Mouse (Mus musculus): ENCODE data around the gene Pnkd. TPM values are rescaled to one million over a fixed set of nuclear protein-coding genes. Genes with fewer than 3 reads are reported as not detected.

The Pnkd gene
- polyA plus RNA-seq, 1 experiment from 2014 or later: 46.7 TPM

- H3K27me3 ChIP-seq (ENCODE audit: insufficient read depth, low read length): no peaks in the 10 kb centered on the region
- no peak overlapping the region for H3K4me2 ChIP-seq (ENCODE audit: low read depth, low read length)
- no peaks in the 10 kb centered on the region for H3K9me3 ChIP-seq (ENCODE audit: low read length)
- DNase-seq (no peak), ATAC-seq (no peak)
- H3K4me3 ChIP-seq (ENCODE audit: low read depth, low read length): no peak overlapping the region
- peaks cover 3% of the 10 kb centered on the region; the same call in 1 of the 2 replicates for H3K4me1 ChIP-seq (ENCODE audit: insufficient read depth)
- TF ChIP-seq CTCF (IDR thresholded peaks at IDR 0.05; ENCODE audit: low read depth) (no peak), EP300 (IDR thresholded peaks at IDR 0.05; ENCODE audit: low read depth) (no peak)
- WGBS (ENCODE audit: insufficient replicate concordance): 65% methylated on average over 5 of the region's 5 CpGs
- no peaks in the 10 kb centered on the region for H3K36me3 ChIP-seq (replicated peaks; ENCODE audit: insufficient read depth, low read length)
- no peak overlapping the region for H3K9ac ChIP-seq (replicated peaks)
- H3K27ac ChIP-seq (ENCODE audit: low read depth): no peak overlapping the region
These were observed 75.3 kb downstream of the Pnkd start for GRCm38 (mm10) chr1:74359952-74360517.

- no peak within 1 kb of the TSS for H3K4me3 ChIP-seq (ENCODE audit: low read depth, low read length)
- ATAC-seq: peak; percentile 45; the same call in 1 of the 2 replicates
- DNase-seq: peak; percentile 48
- no peak within 1 kb of the TSS for H3K9ac ChIP-seq (replicated peaks)
- H3K27me3 ChIP-seq (ENCODE audit: insufficient read depth, low read length): no peaks in the 10 kb centered on the region
- peaks cover 3% of the 10 kb centered on the region; the same call in 1 of the 2 replicates for H3K4me1 ChIP-seq (ENCODE audit: insufficient read depth)
- no peaks in the 10 kb centered on the region for H3K9me3 ChIP-seq (ENCODE audit: low read length)
- H3K27ac ChIP-seq (ENCODE audit: low read depth): no peak within 1 kb of the TSS
- no peaks in the 10 kb centered on the region for H3K36me3 ChIP-seq (replicated peaks; ENCODE audit: insufficient read depth, low read length)
- 4% methylated on average over 2 of the region's 2 CpGs for WGBS (ENCODE audit: insufficient replicate concordance)
- no peak within 1 kb of the TSS for H3K4me2 ChIP-seq (ENCODE audit: low read depth, low read length)
- TF ChIP-seq CTCF (IDR thresholded peaks at IDR 0.05; ENCODE audit: low read depth) (peak; percentile 86), EP300 (IDR thresholded peaks at IDR 0.05; ENCODE audit: low read depth) (no peak)
These were observed 77.1 kb downstream of the Pnkd start, which contains the start of gene Catip for GRCm38 (mm10) chr1:74361812-74362211. Catip (plus strand) TSS chr1:74362108.

- 66% methylated on average over 17 of the region's 17 CpGs for WGBS (ENCODE audit: insufficient replicate concordance)
- Histone ChIP-seq H3K9ac (replicated peaks) (no peak overlapping the region), H3K9me3 (ENCODE audit: low read length) (no peaks in the 10 kb centered on the region), H3K4me1 (ENCODE audit: insufficient read depth) (peaks cover 7% of the 10 kb centered on the region), H3K27ac (ENCODE audit: low read depth) (no peak overlapping the region), H3K4me3 (ENCODE audit: low read depth, low read length) (no peak overlapping the region), H3K36me3 (replicated peaks; ENCODE audit: insufficient read depth, low read length) (no peaks in the 10 kb centered on the region), H3K4me2 (ENCODE audit: low read depth, low read length) (no peak overlapping the region), H3K27me3 (ENCODE audit: insufficient read depth, low read length) (no peaks in the 10 kb centered on the region)
- TF ChIP-seq EP300 (IDR thresholded peaks at IDR 0.05; ENCODE audit: low read depth): no peak
- TF ChIP-seq CTCF (IDR thresholded peaks at IDR 0.05; ENCODE audit: low read depth): no peak
- no peak for DNase-seq
- no peak for ATAC-seq
These were observed 77.8 kb downstream of the Pnkd start for GRCm38 (mm10) chr1:74362325-74363229.

- Histone ChIP-seq H3K4me2 (ENCODE audit: low read depth, low read length) (no peak overlapping the region), H3K9me3 (ENCODE audit: low read length) (no peaks in the 10 kb centered on the region), H3K4me1 (ENCODE audit: insufficient read depth) (peaks cover 16% of the 10 kb centered on the region), H3K27ac (ENCODE audit: low read depth) (no peak overlapping the region), H3K36me3 (replicated peaks; ENCODE audit: insufficient read depth, low read length) (no peaks in the 10 kb centered on the region), H3K4me3 (ENCODE audit: low read depth, low read length) (no peak overlapping the region), H3K9ac (replicated peaks) (no peak overlapping the region), H3K27me3 (ENCODE audit: insufficient read depth, low read length) (no peaks in the 10 kb centered on the region)
- 56% methylated on average over 5 of the region's 5 CpGs for WGBS (ENCODE audit: insufficient replicate concordance)
- DNase-seq (no peak), ATAC-seq (no peak)
- TF ChIP-seq EP300 (IDR thresholded peaks at IDR 0.05; ENCODE audit: low read depth) (no peak), CTCF (IDR thresholded peaks at IDR 0.05; ENCODE audit: low read depth) (no peak)
These were observed 78.7 kb downstream of the Pnkd start for GRCm38 (mm10) chr1:74363437-74363836.

- H3K27ac ChIP-seq (ENCODE audit: low read depth): no peak overlapping the region
- WGBS (ENCODE audit: insufficient replicate concordance): 46% methylated on average over 8 of the region's 8 CpGs
- H3K27me3 ChIP-seq (ENCODE audit: insufficient read depth, low read length): no peaks in the 10 kb centered on the region
- H3K4me3 ChIP-seq (ENCODE audit: low read depth, low read length): no peak overlapping the region
- no peak overlapping the region for H3K4me2 ChIP-seq (ENCODE audit: low read depth, low read length)
- H3K4me1 ChIP-seq (ENCODE audit: insufficient read depth): peaks cover 18% of the 10 kb centered on the region
- DNase-seq (no peak), ATAC-seq (no peak)
- H3K9ac ChIP-seq (replicated peaks): no peak overlapping the region
- no peak for TF ChIP-seq EP300 (IDR thresholded peaks at IDR 0.05; ENCODE audit: low read depth)
- no peaks in the 10 kb centered on the region for H3K36me3 ChIP-seq (replicated peaks; ENCODE audit: insufficient read depth, low read length)
- H3K9me3 ChIP-seq (ENCODE audit: low read length): no peaks in the 10 kb centered on the region
These were observed 79.5 kb downstream of the Pnkd start for GRCm38 (mm10) chr1:74364270-74364669.

- DNase-seq (peak; percentile 54), ATAC-seq (peak; percentile 80)
- H3K27ac ChIP-seq (ENCODE audit: low read depth): no peak overlapping the region
- WGBS (ENCODE audit: insufficient replicate concordance): 10% methylated on average over 34 of the region's 34 CpGs
- peak overlapping the region; percentile 78 for H3K4me2 ChIP-seq (ENCODE audit: low read depth, low read length)
- TF ChIP-seq CTCF (IDR thresholded peaks at IDR 0.05; ENCODE audit: low read depth) (peak; percentile 19), EP300 (IDR thresholded peaks at IDR 0.05; ENCODE audit: low read depth) (no peak)
- H3K9me3 ChIP-seq (ENCODE audit: low read length): no peaks in the 10 kb centered on the region
- H3K36me3 ChIP-seq (replicated peaks; ENCODE audit: insufficient read depth, low read length): no peaks in the 10 kb centered on the region
- peaks cover 18% of the 10 kb centered on the region for H3K4me1 ChIP-seq (ENCODE audit: insufficient read depth)
- peak overlapping the region; percentile 46 for H3K9ac ChIP-seq (replicated peaks)
- H3K27me3 ChIP-seq (ENCODE audit: insufficient read depth, low read length): no peaks in the 10 kb centered on the region
- peak overlapping the region; percentile 30 for H3K4me3 ChIP-seq (ENCODE audit: low read depth, low read length)
These were observed 83.3 kb downstream of the Pnkd start for GRCm38 (mm10) chr1:74367886-74368645.
